Mouse (Mus musculus) gastrocnemius, adult 2 months (tissue): ENCODE measurements at regions not wholly inside any gene's neighbourhood (a gene's known extent, or its start where the extent isn't known, plus 50 kb on each side); places are given as distances from the start of the nearest gene placed in this dataset.

Source experiments
- DNase-seq: peaks from one replicate; pipeline ENCODE4 v3.0.0; 2022
- H3K27ac ChIP-seq: fragments of 200-600 bp; 2 replicates; pipeline ENCODE4 v1.8.1; 2022; ENCODE audit warnings: mild to moderate bottlenecking
- H3K4me3 ChIP-seq: fragments of 200-600 bp; 2 replicates; pipeline ENCODE4 v1.8.1; 2022; ENCODE audit warnings: mild to moderate bottlenecking, moderate library complexity
- CTCF ChIP-seq: fragments of 200-600 bp; IDR thresholded peaks from 2 replicates; pipeline ENCODE4 v1.8.1; 2022; ENCODE audit warnings: antibody characterized with exemption, mild to moderate bottlenecking, moderate library complexity
- intact Hi-C: fragments of 180-260 bp; cut with DNase I; formaldehyde crosslinking; loops from one replicate; pipeline ENCODE4 v1.15.1; 2025

DNA sequence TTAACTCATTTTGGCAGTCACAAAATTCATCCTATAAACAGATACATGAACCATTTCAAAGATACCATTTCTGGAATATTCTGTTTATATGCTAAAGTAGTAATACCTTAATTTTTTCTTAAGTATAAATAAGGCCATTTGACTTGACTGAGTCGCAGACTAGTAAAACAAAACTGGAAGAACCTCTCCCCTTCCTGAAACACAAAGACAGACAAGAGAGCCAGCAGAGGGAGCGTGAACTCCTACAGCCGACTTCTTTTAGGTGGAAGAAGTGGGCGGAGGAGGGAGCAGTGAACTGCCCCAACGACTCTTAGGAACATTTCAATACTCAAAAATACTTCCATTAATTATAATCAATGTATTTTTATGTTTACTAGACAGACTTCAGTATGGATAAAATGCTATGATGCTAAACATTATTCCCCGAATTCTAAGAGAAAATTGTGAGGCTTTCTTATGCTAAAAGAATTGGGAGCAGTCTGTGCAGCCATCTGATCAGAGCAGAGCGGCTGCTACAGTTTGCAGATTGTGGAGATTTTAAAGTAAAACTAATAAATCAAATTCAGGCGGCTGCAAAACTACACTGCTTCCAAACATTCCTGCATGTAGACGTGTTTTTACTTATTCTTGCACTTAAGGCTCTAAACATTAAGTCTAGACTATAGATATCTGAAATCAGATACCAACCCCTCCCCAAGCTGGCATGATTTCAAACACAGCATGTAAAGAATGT is 211.2 kb upstream of the Klf14 start:
- no peak; the same call in 1 of the 2 replicates for TF ChIP-seq CTCF
- intact Hi-C loops = no loop called here
- no peak for DNase-seq
- no peak overlapping the region for H3K4me3 ChIP-seq
- no peak overlapping the region for H3K27ac ChIP-seq

DNA sequence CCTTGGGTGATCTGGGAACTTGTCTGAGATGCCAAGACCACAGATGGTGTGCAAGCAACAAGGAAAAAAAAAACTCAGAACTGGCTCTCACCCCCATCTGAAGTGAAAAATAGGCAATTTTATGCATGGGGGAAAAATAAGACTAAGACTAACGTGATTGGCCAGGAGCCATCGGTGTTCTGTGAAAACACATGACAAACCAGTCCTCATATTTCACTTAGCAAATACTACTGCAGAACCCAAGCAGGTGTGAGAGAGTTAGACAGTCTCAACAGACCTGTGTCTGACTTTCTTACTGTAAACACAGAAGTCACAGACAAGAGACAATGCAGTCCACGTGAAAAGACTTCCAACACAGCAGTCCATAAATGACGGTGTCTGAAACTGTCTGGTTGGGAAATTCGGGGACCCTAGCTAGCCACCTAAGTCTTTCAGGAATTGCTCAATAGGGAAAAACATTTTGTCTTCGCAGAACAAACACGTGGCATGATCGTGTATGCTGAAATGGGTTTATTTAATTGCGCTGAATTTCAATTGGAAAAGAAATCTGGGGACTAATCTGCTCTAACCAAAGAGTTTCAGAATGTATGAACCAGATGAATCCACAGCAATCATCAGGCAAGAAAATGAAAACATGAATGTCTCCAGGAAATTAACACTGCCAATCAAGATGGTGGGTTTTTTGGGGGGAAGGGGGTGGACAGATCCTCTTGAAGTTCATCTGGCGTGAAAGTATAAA is 213.1 kb upstream of the Klf14 start:
- peak overlapping the region; percentile 40 for H3K27ac ChIP-seq
- intact Hi-C loops = no loop called here
- TF ChIP-seq CTCF = no peak
- H3K4me3 ChIP-seq = no peak overlapping the region
- DNase-seq = no peak

DNA sequence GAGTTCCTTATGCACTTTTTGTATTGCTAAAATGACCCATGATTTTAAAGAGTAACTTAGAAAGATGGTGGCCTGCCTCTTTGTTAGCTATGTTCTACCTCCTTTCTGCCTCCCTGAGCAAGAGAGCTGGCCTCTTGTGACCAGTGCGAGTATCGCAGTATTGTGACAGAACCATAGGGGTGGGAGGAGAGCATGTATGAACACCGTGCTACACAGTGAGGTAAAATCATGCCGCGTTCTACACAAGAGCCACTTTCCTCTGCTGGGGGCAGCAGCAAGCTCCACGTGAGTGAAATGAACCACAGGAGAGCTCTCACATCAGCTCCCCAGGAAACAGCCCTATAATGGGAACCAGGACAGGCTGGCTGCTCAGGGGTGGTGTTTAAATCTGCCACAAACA is 216.9 kb upstream of the Klf14 start:
- no peak for TF ChIP-seq CTCF
- intact Hi-C loops = loop anchor here (5.0 kb wide), 1 partner anchor 98 kb away; no protein-coding TSS in a partner anchor
- DNase-seq = no peak
- no peak overlapping the region for H3K4me3 ChIP-seq
- H3K27ac ChIP-seq = peak overlapping the region; percentile 61

DNA sequence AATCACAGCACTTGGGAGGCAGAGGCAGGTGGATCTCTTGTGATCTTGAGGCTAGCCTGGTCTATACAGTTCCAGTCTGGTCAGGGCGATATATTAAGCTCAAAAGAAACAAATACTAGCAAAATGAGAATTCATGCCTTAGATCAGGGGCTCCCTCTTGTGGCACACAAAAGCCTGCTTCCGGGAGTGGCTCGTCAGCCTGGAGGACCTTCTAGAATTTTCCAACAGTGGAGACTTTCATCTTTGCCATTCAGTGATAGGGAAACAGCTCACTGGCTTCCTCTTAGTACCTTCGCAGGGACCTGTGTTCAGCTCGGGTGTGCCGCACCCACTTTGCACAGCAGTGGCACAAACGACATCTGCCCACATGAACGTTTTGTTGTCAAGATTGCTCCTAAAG is 217.5 kb upstream of the Klf14 start:
- H3K4me3 ChIP-seq = no peak overlapping the region
- peak overlapping the region; percentile 61 for H3K27ac ChIP-seq
- TF ChIP-seq CTCF = peak; percentile 69
- intact Hi-C loops = loop anchor here (5.0 kb wide), 1 partner anchor 99 kb away; no protein-coding TSS in a partner anchor
- no peak for DNase-seq

DNA sequence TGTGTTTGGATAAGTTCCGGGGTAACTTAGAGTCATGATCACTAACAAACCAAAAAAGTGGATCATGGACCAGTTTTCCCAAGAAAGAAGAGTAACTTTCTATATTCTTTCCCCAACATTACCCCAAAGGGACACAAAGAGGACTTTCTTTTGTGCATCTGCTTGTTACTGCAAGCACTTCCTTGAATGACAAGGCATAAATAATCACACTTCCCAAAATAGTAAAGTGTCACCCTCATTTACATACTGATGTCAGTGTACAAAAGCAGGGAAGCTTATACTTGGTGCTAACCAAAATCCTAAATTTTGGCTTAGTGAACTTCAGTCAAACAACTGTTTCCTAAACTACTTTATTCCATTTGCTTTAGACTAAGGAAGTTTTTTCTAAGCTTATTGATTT is 218.0 kb upstream of the Klf14 start:
- intact Hi-C loops = loop anchor here (5.0 kb wide), 1 partner anchor 100 kb away; no protein-coding TSS in a partner anchor
- DNase-seq = no peak
- H3K4me3 ChIP-seq = no peak overlapping the region
- H3K27ac ChIP-seq = peak overlapping the region; percentile 61
- TF ChIP-seq CTCF = no peak

DNA sequence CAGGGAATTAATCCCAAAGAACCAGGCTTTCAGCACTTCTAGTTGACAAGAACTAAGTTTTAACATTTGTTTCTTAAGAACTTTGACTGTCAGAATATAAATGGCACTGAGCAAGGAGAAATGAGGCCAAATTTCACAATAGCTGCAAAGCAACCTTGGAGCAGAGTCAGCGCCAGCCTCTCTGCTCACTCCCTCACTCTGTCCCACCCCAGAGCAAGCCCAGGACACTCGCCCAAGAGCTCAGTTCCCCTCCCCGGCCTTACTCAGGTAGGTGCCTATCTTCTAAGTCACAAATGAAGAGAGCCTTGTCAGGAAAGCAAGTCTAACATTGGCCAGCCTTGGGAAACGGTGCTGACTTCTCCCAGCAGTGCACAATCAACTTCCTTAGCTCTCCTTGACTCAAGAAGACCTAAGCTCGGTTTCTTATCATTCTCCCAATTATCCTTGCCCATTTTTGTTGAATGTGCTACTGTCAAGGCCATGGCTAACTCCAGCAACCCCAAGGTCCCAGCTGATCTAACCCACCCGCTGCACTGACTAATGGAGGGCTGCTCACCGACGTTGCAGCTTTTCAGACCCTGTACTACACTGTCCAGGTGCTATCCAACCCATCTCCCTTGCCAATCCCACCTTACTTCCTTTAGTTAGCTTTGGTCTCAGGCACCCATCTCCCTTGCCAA is 219.5 kb upstream of the Klf14 start:
- Histone ChIP-seq H3K27ac (peak overlapping the region; percentile 57), H3K4me3 (no peak overlapping the region)
- TF ChIP-seq CTCF = no peak
- peak; percentile 68 for DNase-seq
- intact Hi-C loops = loop anchor here (5.0 kb wide), 1 partner anchor 101 kb away; no protein-coding TSS in a partner anchor

DNA sequence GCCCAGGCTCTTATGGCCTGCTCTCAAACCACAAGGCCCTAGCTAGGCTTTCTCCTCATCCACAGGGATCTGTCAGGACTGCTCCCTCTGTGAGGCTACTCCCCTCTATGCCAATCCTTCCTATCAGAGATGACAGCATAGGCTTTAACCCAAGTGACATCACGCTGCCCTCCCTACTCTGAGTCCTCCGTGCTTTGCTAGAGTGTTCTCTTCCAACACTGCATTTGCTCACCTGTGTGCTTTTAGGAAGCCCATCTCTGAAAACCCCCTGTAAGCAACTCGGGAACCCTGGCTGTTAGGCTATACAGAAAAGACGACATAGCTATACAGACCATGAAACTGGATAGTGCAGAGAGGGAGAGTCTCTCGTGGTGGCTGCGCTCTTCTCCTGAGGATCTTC is 216.3 kb upstream of the Mkln1 start:
- TF ChIP-seq CTCF = no peak
- intact Hi-C loops = no loop called here
- no peak overlapping the region for H3K4me3 ChIP-seq
- peak overlapping the region; percentile 24; the same call in 1 of the 2 replicates for H3K27ac ChIP-seq
- no peak for DNase-seq

DNA sequence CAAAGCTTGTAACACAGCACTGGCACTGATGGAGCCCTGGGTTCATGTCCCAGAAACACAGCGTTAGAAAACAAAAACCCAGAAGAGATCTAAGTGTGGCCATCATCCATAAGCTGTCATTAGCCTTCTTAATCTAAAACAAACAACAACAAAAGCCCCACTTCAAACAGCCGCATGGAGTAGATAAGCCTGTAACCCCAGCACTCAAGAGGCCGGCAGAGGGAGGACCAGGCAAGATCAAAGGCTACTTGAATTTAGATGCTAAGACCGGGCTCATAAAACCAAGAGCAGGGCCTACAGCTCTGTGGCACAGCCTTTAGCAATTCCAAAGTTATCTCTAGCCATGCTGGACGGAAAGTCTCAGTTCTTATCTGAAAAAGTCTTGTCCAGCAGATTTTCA is 215.4 kb upstream of the Mkln1 start:
- DNase-seq = no peak
- no peak for TF ChIP-seq CTCF
- intact Hi-C loops = no loop called here
- H3K27ac ChIP-seq = peak overlapping the region; percentile 5; the same call in 1 of the 2 replicates
- H3K4me3 ChIP-seq = no peak overlapping the region

DNA sequence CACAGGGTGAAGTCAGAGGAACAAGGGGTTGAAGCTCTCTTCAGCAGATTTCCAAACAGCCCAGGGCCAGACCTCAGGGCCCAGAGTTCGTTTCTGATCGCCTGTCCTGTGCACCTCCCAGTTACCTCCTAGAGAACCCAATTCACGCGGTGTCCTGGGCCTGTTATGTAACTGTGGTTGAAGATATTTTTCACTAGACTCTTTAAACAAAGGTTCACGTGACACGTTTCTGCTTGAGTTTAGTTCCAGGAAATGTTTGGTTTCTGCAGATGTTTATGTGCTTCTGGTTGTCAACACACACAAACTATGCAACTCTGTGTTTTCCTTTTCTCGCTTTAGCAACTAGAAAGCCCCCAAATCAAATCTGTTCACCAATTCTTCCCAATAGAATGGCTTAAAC is 214.0 kb upstream of the Mkln1 start:
- Histone ChIP-seq H3K27ac (peak overlapping the region; percentile 48), H3K4me3 (no peak overlapping the region; the same call in 1 of the 2 replicates)
- intact Hi-C loops = no loop called here
- no peak for DNase-seq
- TF ChIP-seq CTCF = no peak

DNA sequence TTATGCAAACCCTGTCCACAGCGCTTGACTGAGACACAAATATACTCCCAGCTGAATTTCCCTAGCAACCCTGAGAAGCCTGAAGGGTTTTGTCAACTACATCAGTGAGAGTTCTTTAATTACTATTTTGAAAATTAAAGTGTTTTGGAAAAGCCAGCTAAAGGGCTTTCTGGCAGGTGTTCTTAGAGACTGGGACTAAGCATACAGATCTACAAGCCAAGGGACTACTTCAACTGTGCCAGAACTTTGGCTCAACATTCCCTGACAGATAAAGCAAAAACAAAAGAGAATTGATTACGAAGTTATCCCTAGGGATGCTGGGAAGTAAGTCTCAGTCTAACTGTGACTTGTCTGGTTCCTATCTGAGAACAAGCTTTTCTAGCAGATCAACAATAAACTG is 213.4 kb upstream of the Mkln1 start:
- no peak for TF ChIP-seq CTCF
- intact Hi-C loops = no loop called here
- no peak overlapping the region; the same call in 1 of the 2 replicates for H3K4me3 ChIP-seq
- peak overlapping the region; percentile 48 for H3K27ac ChIP-seq
- no peak for DNase-seq

DNA sequence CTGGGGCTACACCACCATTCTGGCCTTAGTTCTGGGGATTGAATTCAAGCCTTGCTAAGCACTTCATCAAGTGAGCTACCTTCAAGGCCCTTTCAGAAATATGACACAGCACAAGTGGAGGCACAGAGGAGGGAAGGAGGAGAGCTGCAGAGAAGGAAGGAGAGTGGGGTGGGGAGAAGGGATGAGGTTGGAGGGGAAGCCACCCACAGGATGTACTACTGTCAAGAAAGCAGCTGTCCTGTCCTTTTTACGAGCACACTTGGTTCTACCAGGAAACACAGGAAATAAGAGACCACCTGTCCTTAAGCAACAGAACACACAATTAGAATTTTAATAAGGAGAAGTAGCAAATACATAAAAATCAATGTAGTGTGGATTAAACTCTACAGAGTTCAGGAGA is 210.5 kb upstream of the Mkln1 start:
- peak overlapping the region; percentile 26 for H3K4me3 ChIP-seq
- peak; percentile 24 for DNase-seq
- peak overlapping the region; percentile 51 for H3K27ac ChIP-seq
- intact Hi-C loops = no loop called here
- no peak for TF ChIP-seq CTCF

DNA sequence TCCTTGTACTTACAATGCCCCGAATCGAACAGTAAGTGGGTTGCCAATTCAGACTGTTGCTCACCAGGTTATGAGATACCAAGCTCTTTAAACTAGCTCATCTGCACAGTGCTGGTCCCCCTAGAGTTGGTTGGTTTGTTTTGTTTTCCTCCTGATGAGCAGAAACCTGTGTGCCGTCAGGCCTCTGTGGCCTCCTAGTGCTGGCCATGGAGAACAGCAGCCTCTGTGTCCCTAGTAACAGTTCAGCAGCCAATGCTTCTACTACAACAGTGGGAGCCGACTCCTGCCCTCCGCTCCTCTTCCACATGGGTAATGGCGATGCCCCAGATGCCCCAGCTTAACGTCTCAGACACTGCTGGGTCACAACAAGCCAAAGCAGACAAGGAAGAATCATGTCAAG is 209.5 kb upstream of the Mkln1 start:
- TF ChIP-seq CTCF = peak; percentile 67
- Histone ChIP-seq H3K27ac (peak overlapping the region; percentile 74), H3K4me3 (no peak overlapping the region)
- intact Hi-C loops = no loop called here
- no peak for DNase-seq

DNA sequence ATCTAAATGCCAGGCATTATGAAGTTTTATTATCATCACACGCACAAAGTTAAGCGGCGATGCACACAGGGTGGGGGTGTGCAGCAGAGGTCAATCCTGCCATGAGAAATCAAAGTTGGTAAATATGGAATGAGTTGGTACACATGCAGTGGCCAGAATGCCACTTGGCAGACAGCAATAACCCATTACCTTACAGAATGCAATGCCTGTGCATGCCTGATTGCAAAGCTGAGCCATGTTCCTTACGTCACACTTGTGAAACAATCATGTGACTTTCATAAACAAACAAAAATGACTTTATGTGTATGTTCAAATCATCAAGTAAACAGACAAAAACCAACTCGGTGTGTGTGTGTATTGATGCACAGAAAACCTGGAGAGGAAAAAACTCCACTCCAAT is 208.5 kb upstream of the Mkln1 start:
- intact Hi-C loops = no loop called here
- H3K4me3 ChIP-seq = 0 out of 2 replicates have a peak overlapping the region, but pooled peaks have one; percentile 7
- peak overlapping the region; percentile 74 for H3K27ac ChIP-seq
- no peak for DNase-seq
- TF ChIP-seq CTCF = no peak
